Mouse (Mus musculus): ENCODE measurements at regions not wholly inside any gene's neighbourhood (a gene's known extent, or its start where the extent isn't known, plus 50 kb on each side); places are given as distances from the start of the nearest gene placed in this dataset.

GRCm38 (mm10) chr3:158947063-158947462 lies 385.0 kb upstream of the Lrrc7 start:
- Histone ChIP-seq H3K27me3 (no peaks in the 10 kb centered on the region), H3K36me3 (no peaks in the 10 kb centered on the region), H3K4me1 (no peaks in the 10 kb centered on the region), H3K9me3 (replicated peaks) (no peaks in the 10 kb centered on the region), H3K9ac (no peak overlapping the region), H3K4me3 (replicated peaks) (no peak overlapping the region), H3K4me2 (no peak overlapping the region), H3K27ac (no peak overlapping the region)
- no peak for ATAC-seq (replicated peaks; ENCODE audit: low FRiP score)

- Histone ChIP-seq H3K4me1 (no peaks in the 10 kb centered on the region), H3K9me3 (replicated peaks) (no peaks in the 10 kb centered on the region), H3K36me3 (no peaks in the 10 kb centered on the region), H3K4me3 (replicated peaks) (no peak overlapping the region), H3K9ac (no peak overlapping the region), H3K4me2 (no peak overlapping the region), H3K27ac (no peak overlapping the region), H3K27me3 (no peaks in the 10 kb centered on the region)
- 33% methylated on average over 2 of the region's 2 CpGs for WGBS
- no peak for ATAC-seq (replicated peaks; ENCODE audit: low FRiP score)
Measured at GRCm38 (mm10) chr3:158905104-158905503, 343.1 kb upstream of the Lrrc7 start.

- ATAC-seq (replicated peaks; ENCODE audit: low FRiP score) = no peak
- Histone ChIP-seq H3K36me3 (no peaks in the 10 kb centered on the region), H3K4me2 (no peak overlapping the region), H3K4me1 (no peaks in the 10 kb centered on the region), H3K9ac (no peak overlapping the region), H3K27ac (no peak overlapping the region), H3K4me3 (replicated peaks) (no peak overlapping the region), H3K27me3 (no peaks in the 10 kb centered on the region), H3K9me3 (replicated peaks) (no peaks in the 10 kb centered on the region)
Measured at GRCm38 (mm10) chr3:158899458-158899857, 337.4 kb upstream of the Lrrc7 start.

- no peaks in the 10 kb centered on the region for H3K27me3 ChIP-seq
- ATAC-seq (replicated peaks; ENCODE audit: low FRiP score) = no peak
- no peaks in the 10 kb centered on the region for H3K4me1 ChIP-seq
- no peak overlapping the region for H3K9ac ChIP-seq
- no peaks in the 10 kb centered on the region for H3K9me3 ChIP-seq (replicated peaks)
- 74% methylated on average over 1 of the region's 1 CpGs for WGBS
- no peak overlapping the region for H3K4me3 ChIP-seq (replicated peaks)
- H3K27ac ChIP-seq = no peak overlapping the region
- H3K36me3 ChIP-seq = no peaks in the 10 kb centered on the region
- H3K4me2 ChIP-seq = no peak overlapping the region
Measured at GRCm38 (mm10) chr3:158886732-158887386, 324.8 kb upstream of the Lrrc7 start.

GRCm38 (mm10) chr3:158886301-158886711 lies 324.3 kb upstream of the Lrrc7 start:
- H3K4me2 ChIP-seq = no peak overlapping the region
- H3K9me3 ChIP-seq (replicated peaks) = no peaks in the 10 kb centered on the region
- H3K36me3 ChIP-seq = no peaks in the 10 kb centered on the region
- no peak for ATAC-seq (replicated peaks; ENCODE audit: low FRiP score)
- H3K4me3 ChIP-seq (replicated peaks) = no peak overlapping the region
- H3K27me3 ChIP-seq = no peaks in the 10 kb centered on the region
- H3K9ac ChIP-seq = no peak overlapping the region
- no peak overlapping the region for H3K27ac ChIP-seq
- WGBS = 41% methylated on average over 3 of the region's 3 CpGs
- no peaks in the 10 kb centered on the region for H3K4me1 ChIP-seq

Data from kidney, embryonic 15.5 days (tissue).